Mouse (Mus musculus) megakaryocyte, embryonic 14.5 days (primary cell): ENCODE measurements around the gene 2410131K14Rik. TPM values are rescaled to one million over a fixed set of nuclear protein-coding genes. Genes with fewer than 3 reads are reported as not detected.

ENCODE experiments used
- H3K27me3 ChIP-seq: replicated peaks from 2 replicates; pipeline ENCODE3; 2012; ENCODE audit warnings: inconsistent platforms
- H3K36me3 ChIP-seq: replicated peaks from 2 replicates; pipeline ENCODE3; 2012; ENCODE audit warnings: low read length, inconsistent platforms, mixed read lengths
- H3K4me1 ChIP-seq: 2 replicates; pipeline ENCODE4 v1.6.1; 2012; ENCODE audit warnings: inconsistent platforms
- H3K4me3 ChIP-seq: replicated peaks from 2 replicates; pipeline ENCODE3; 2012; ENCODE audit warnings: moderate library complexity, mild to moderate bottlenecking, inconsistent platforms
- H3K9me3 ChIP-seq: 2 replicates; pipeline ENCODE4 v1.6.1; 2012; ENCODE audit warnings: inconsistent platforms
- FLI1 ChIP-seq: IDR thresholded peaks from 2 replicates; pipeline ENCODE4 v1.6.1; 2012; ENCODE audit warnings: low read length, inconsistent platforms, mixed read lengths
- GATA1 ChIP-seq: IDR thresholded peaks from 3 replicates; pipeline ENCODE4 v1.6.1; 2012; ENCODE audit warnings: mixed read lengths, low read length, inconsistent platforms, borderline replicate concordance
- polyA plus RNA-seq: library from polyadenylated mRNA; stranded (reverse); fragments of >175 nt; gene quantifications from 2 replicates; pipeline ENCODE4 v1.2.3, GENCODE M21; 2012; ENCODE audit warnings: low replicate concordance; ENCODE audit not compliant: insufficient read depth

The 2410131K14Rik gene
- polyA plus RNA-seq, 1 experiment = 0.82 TPM

GRCm38 (mm10) chr5:118230071-118230611 lies 14.9 kb upstream of the 2410131K14Rik start:
- TF ChIP-seq FLI1 (no peak), GATA1 (no peak)
- H3K4me3 ChIP-seq = no peak overlapping the region

GRCm38 (mm10) chr5:118236891-118237290 lies 8.1 kb upstream of the 2410131K14Rik start:
- Histone ChIP-seq H3K36me3 (no peaks in the 10 kb centered on the region), H3K4me1 (no peaks in the 10 kb centered on the region), H3K27me3 (peaks cover 67% of the 10 kb centered on the region), H3K4me3 (no peak overlapping the region), H3K9me3 (no peaks in the 10 kb centered on the region)
- no peak for TF ChIP-seq GATA1

More at GRCm38 (mm10) chr5:118230071-118230611, 14.9 kb upstream of the 2410131K14Rik start:
- no peaks in the 10 kb centered on the region for H3K36me3 ChIP-seq
- H3K9me3 ChIP-seq = no peaks in the 10 kb centered on the region
- H3K27me3 ChIP-seq = peaks cover 78% of the 10 kb centered on the region
- peaks cover 16% of the 10 kb centered on the region for H3K4me1 ChIP-seq

- peaks cover 61% of the 10 kb centered on the region for H3K27me3 ChIP-seq
- no peak overlapping the region for H3K4me3 ChIP-seq
- H3K36me3 ChIP-seq = no peaks in the 10 kb centered on the region
- H3K9me3 ChIP-seq = no peaks in the 10 kb centered on the region
- peaks cover 6% of the 10 kb centered on the region for H3K4me1 ChIP-seq
- no peak for TF ChIP-seq GATA1
- TF ChIP-seq FLI1 = no peak
Observed at GRCm38 (mm10) chr5:118239671-118240070, 5.4 kb upstream of the 2410131K14Rik start.

DNA sequence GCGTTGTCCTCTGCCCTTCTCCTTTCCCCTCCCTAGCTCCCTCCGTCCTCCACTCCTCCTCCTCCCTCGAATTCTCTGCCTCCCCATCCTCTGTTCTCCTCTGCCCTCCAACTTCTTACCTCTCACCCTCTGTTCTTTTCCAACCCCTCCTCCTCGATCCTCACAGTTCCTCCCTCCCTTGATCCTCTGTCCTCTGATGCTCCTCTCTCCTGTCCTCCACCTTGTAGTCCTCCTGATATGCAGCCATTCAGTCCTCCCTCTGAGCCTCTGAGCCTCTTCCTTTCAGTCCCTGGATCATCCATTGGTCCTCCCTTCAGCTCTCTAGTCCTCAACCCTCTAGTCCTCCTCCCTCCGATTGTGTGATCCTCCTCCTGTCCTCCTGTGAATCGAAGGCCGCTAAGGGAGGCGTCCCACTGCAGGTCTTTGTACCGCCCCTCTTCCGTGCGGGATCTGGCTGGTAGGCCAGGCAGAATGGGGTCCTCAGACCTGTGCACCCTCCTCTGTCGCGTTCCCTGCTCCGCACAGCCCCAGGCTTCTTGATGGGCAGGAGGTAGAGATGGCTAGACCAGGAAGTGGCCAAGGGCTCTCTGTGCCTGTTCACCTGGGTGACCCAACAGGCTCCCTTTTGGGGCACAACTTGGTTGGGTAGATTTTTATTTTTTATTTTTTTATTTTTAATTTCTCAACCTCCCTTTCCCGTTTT lies 730 bp downstream of the 2410131K14Rik start:
- peaks cover 22% of the 10 kb centered on the region for H3K4me1 ChIP-seq
- H3K36me3 ChIP-seq = no peaks in the 10 kb centered on the region
- H3K9me3 ChIP-seq = no peaks in the 10 kb centered on the region
- H3K27me3 ChIP-seq = peaks cover 32% of the 10 kb centered on the region
- peak overlapping the region; percentile 96 for H3K4me3 ChIP-seq
- no peak for TF ChIP-seq GATA1
- TF ChIP-seq FLI1 = no peak

DNA sequence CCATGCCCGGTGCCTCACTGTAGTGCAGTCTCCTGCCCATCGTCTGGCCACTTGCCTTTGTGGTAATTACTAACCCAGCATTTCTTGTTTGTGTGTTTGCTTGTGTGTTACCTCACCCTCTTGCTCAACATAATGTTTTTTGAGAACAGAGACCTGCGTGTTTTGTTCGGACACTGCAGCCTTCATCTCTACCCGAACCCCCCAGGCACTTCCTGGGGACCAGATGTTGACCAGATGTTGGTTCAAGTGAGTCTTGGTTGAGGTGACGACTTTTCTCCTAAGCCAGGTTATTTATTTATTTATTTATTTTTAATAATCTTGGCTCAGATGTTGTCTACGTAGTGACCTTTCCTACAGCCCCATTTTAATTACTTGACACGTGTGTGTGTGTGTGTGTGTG lies 2.4 kb downstream of the 2410131K14Rik start:
- Histone ChIP-seq H3K9me3 (0 out of 2 replicates have a peak, but pooled peaks cover 4% of the 10 kb centered on the region), H3K4me3 (no peak overlapping the region), H3K4me1 (peaks cover 22% of the 10 kb centered on the region), H3K36me3 (no peaks in the 10 kb centered on the region), H3K27me3 (peaks cover 18% of the 10 kb centered on the region)
- TF ChIP-seq GATA1 (no peak), FLI1 (no peak)

DNA sequence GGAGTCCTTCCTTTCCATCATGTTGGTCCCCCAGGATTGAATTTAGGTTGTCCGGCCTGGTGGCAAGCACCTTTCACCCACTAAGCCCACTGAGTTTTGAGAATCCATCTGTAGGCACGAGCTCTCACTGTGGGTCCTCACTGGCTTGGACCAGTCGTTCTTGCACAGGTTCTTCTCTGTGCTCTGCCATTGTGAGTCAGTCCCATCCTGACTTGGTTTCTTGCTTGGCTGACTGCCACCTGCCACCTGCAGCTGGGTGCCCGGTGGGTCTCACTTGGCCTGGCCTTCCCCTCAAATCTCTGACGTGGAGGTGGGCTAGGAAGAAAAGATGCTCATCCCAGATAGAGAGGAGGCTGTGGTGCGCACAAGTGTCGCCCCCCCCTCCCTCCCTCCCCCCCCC lies 6.0 kb downstream of the 2410131K14Rik start:
- no peak overlapping the region for H3K4me3 ChIP-seq
- no peaks in the 10 kb centered on the region for H3K36me3 ChIP-seq
- H3K9me3 ChIP-seq = 0 out of 2 replicates have a peak, but pooled peaks cover 4% of the 10 kb centered on the region
- H3K4me1 ChIP-seq = peaks cover 6% of the 10 kb centered on the region
- TF ChIP-seq GATA1 = no peak
- TF ChIP-seq FLI1 = no peak
- H3K27me3 ChIP-seq = peaks cover 7% of the 10 kb centered on the region

- H3K4me1 ChIP-seq = peaks cover 4% of the 10 kb centered on the region; the same call in 1 of the 2 replicates
- peaks cover 10% of the 10 kb centered on the region for H3K36me3 ChIP-seq
- H3K4me3 ChIP-seq = no peak overlapping the region
- H3K9me3 ChIP-seq = 0 out of 2 replicates have a peak, but pooled peaks cover 4% of the 10 kb centered on the region
- no peak for TF ChIP-seq FLI1
- no peak for TF ChIP-seq GATA1
- H3K27me3 ChIP-seq = peaks cover 5% of the 10 kb centered on the region
Observed at GRCm38 (mm10) chr5:118253551-118253950, 8.5 kb downstream of the 2410131K14Rik start.

DNA sequence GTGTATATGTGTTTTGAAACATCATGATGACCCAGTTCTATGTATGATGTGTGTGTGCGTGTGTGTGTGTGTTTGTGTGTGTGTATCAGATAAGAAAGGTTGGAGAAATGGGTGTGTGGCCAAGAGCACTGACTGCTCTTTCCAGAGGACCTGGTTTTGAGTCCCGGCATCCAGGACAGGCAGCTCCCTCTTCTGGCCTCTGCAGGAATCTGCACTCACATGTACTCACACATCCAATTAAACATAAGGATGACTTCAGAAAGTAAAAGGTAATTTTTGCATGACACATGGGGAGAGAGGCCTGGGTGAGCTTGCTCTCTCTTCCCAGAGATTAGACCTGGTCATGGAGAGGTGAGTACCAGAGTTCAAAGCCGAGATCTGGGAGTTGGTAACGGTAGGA lies 12.0 kb downstream of the 2410131K14Rik start:
- no peak overlapping the region for H3K4me3 ChIP-seq
- H3K36me3 ChIP-seq = peaks cover 32% of the 10 kb centered on the region
- H3K4me1 ChIP-seq = peaks cover 30% of the 10 kb centered on the region
- no peaks in the 10 kb centered on the region for H3K9me3 ChIP-seq
- TF ChIP-seq FLI1 (no peak), GATA1 (no peak)
- peaks cover 11% of the 10 kb centered on the region for H3K27me3 ChIP-seq

- H3K4me1 ChIP-seq = peaks cover 33% of the 10 kb centered on the region
- H3K4me3 ChIP-seq = peak overlapping the region; percentile 16
- H3K9me3 ChIP-seq = no peaks in the 10 kb centered on the region
- peaks cover 41% of the 10 kb centered on the region for H3K36me3 ChIP-seq
- TF ChIP-seq GATA1 (no peak), FLI1 (no peak)
- H3K27me3 ChIP-seq = peaks cover 9% of the 10 kb centered on the region
Observed at GRCm38 (mm10) chr5:118259152-118259551, 14.1 kb downstream of the 2410131K14Rik start.

GRCm38 (mm10) chr5:118259636-118260035 lies 14.6 kb downstream of the 2410131K14Rik start:
- peaks cover 36% of the 10 kb centered on the region for H3K4me1 ChIP-seq
- TF ChIP-seq FLI1 (no peak), GATA1 (no peak)
- peaks cover 14% of the 10 kb centered on the region for H3K27me3 ChIP-seq
- H3K9me3 ChIP-seq = no peaks in the 10 kb centered on the region
- peaks cover 41% of the 10 kb centered on the region for H3K36me3 ChIP-seq
- H3K4me3 ChIP-seq = no peak overlapping the region
